Mouse (Mus musculus) forebrain, embryonic 10.5 days (tissue): ENCODE measurements at regions not wholly inside any gene's neighbourhood (a gene's known extent, or its start where the extent isn't known, plus 50 kb on each side); places are given as distances from the start of the nearest gene placed in this dataset.
"Not testable (repeated sequence)": the region's sequence is repeated elsewhere in the genome, so short reads cannot be mapped to it uniquely, and the experiment has no call there.

Experiments used
- DNase-seq: peaks from one replicate; pipeline ENCODE4 v3.0.0-alpha.2; 2017; ENCODE audit warnings: low spot score; ENCODE audit errors: extremely low spot score
- H3K27ac ChIP-seq: fragments of 300-500 bp; sonication (generic); 2 replicates; pipeline ENCODE4 v1.5.1; 2016; ENCODE audit warnings: mild to moderate bottlenecking
- H3K27me3 ChIP-seq: fragments of 300-500 bp; sonication (generic); 2 replicates; pipeline ENCODE4 v1.6.1; 2016; ENCODE audit warnings: mild to moderate bottlenecking; ENCODE audit not compliant: poor library complexity, severe bottlenecking
- H3K36me3 ChIP-seq: fragments of 300-500 bp; sonication (generic); replicated peaks from 2 replicates; pipeline ENCODE4 v1.6.1; 2016; ENCODE audit warnings: mild to moderate bottlenecking, moderate library complexity
- H3K4me1 ChIP-seq: fragments of 300-500 bp; sonication (generic); 2 replicates; pipeline ENCODE4 v1.6.1; 2016
- H3K4me3 ChIP-seq: fragments of 300-500 bp; sonication (generic); 2 replicates; pipeline ENCODE4 v1.5.1; 2016; ENCODE audit warnings: mild to moderate bottlenecking, moderate library complexity
- H3K9me3 ChIP-seq: fragments of 300-500 bp; sonication (generic); 2 replicates; pipeline ENCODE4 v1.6.1; 2016; ENCODE audit warnings: mild to moderate bottlenecking, moderate library complexity
- WGBS: fragments of 180-500 bp; shearing (Covaris S2); methylation state at CpG from one replicate; pipeline ENCODE4 v1.1.7; 2016; 5-methylcytosine and 5-hydroxymethylcytosine counted together

DNA sequence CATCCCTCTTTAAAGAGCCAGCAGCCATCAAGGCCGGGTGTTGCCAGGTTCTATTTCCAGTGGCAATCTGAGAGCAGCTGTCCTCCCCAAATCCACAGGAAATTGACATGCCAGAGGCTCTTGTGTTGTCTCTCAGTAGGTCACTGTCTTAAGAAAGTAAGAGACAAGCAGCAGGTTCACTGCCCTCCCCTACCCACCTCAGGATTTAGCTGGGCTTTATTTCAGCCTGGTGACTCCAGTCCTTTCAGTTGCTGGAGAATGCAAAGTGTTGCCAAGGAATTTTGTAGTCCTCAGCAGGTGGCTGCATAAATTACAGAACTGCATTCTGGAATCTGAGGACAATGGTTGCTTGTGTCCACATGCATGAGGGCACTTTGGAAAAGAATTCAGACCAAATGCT, 278.3 kb upstream of the Tbl1xr1 start:
- Histone ChIP-seq H3K27ac (peak overlapping the region; percentile 75), H3K4me1 (peaks cover 16% of the 10 kb centered on the region), H3K27me3 (no peaks in the 10 kb centered on the region), H3K9me3 (no peaks in the 10 kb centered on the region), H3K4me3 (no peak overlapping the region), H3K36me3 (no peaks in the 10 kb centered on the region)
- peak; percentile 30 for DNase-seq
- WGBS: 5% methylated on average over 1 of the region's 1 CpGs

- DNase-seq, H3K27ac ChIP-seq, H3K27me3 ChIP-seq, H3K36me3 ChIP-seq, H3K4me1 ChIP-seq, H3K9me3 ChIP-seq, H3K4me3 ChIP-seq: not testable (repeated sequence)
- WGBS: 82% methylated on average over 2 of the region's 2 CpGs
These were observed 272.6 kb upstream of the Tbl1xr1 start for GRCm38 (mm10) chr3:21803886-21804285.

GRCm38 (mm10) chr3:21806494-21807157, 269.8 kb upstream of the Tbl1xr1 start:
- Histone ChIP-seq H3K36me3 (no peaks in the 10 kb centered on the region), H3K27ac (no peak overlapping the region), H3K27me3 (no peaks in the 10 kb centered on the region), H3K9me3 (no peaks in the 10 kb centered on the region), H3K4me1 (peaks cover 28% of the 10 kb centered on the region), H3K4me3 (no peak overlapping the region)
- WGBS: 85% methylated on average over 2 of the region's 2 CpGs
- DNase-seq: no peak

GRCm38 (mm10) chr3:21808539-21808938, 267.9 kb upstream of the Tbl1xr1 start:
- H3K4me1 ChIP-seq: peaks cover 28% of the 10 kb centered on the region
- WGBS: 48% methylated on average over 2 of the region's 2 CpGs
- H3K27ac ChIP-seq: no peak overlapping the region
- no peaks in the 10 kb centered on the region for H3K27me3 ChIP-seq
- H3K4me3 ChIP-seq: no peak overlapping the region
- no peak for DNase-seq
- H3K9me3 ChIP-seq: no peaks in the 10 kb centered on the region
- no peaks in the 10 kb centered on the region for H3K36me3 ChIP-seq

DNA sequence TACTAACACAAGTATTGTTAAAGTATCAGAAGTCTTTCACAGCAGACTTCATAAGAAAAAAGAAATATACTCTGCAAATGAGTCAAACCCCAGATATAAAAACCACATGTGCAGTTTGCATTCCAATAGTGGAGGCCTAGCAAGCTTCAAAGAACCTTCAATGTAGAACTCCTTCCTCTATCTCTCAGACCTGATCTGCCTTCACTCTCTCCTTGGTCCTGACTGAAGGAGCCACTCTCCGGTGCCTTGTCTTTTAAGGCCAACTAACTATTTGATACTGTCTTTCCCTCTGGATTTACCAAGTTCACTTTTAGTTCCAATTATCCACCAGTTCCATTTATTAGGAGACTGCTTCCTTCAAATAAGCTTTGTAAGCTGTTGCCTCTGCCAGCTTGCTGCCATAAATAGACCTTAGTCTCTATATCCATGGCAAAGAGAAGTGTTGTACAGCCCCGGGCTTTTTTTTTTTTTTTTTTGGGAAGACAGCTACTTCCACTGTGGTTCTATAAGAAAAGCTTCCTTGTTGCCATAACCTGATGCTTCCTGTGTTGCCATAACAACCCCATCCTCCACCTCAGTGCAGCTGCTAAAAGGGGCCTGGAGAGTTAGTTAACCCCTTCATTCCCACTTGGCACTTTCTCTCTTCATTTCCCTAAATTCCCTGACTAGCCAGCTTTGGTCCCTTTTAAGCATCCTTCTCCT, 266.5 kb upstream of the Tbl1xr1 start:
- Histone ChIP-seq H3K9me3 (no peaks in the 10 kb centered on the region), H3K4me3 (no peak overlapping the region), H3K27me3 (no peaks in the 10 kb centered on the region), H3K27ac (peak overlapping the region; percentile 78), H3K4me1 (peaks cover 28% of the 10 kb centered on the region), H3K36me3 (no peaks in the 10 kb centered on the region)
- DNase-seq: peak; percentile 56
- WGBS: 11% methylated on average over 2 of the region's 2 CpGs

DNA sequence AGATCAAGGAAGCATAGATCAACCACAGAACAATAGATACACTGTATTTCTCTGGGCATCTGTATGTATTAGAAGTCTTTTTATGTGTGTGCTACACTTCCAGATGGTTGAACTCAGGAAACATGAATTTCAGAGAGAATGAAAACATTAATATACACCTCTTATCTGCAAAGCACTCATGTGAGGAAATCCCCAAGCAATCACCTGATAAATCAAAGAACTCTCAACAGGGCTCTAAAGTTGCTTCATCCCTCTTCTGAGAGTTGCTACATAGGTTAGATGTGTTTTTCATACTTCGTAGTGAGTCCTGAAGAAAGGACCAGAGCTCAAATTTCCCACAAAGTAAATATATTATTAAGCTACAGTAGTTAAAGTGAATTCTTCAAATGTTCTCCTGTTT, 263.1 kb upstream of the Tbl1xr1 start:
- no peaks in the 10 kb centered on the region for H3K27me3 ChIP-seq
- 88% methylated on average over 1 of the region's 1 CpGs for WGBS
- H3K4me3 ChIP-seq: no peak overlapping the region
- H3K36me3 ChIP-seq: no peaks in the 10 kb centered on the region
- no peak for DNase-seq
- no peak overlapping the region for H3K27ac ChIP-seq
- peaks cover 36% of the 10 kb centered on the region for H3K4me1 ChIP-seq
- H3K9me3 ChIP-seq: no peaks in the 10 kb centered on the region

- Histone ChIP-seq H3K4me1 (peaks cover 13% of the 10 kb centered on the region; the same call in 1 of the 2 replicates), H3K9me3 (no peaks in the 10 kb centered on the region), H3K27me3 (no peaks in the 10 kb centered on the region), H3K4me3 (no peak overlapping the region), H3K36me3 (no peaks in the 10 kb centered on the region), H3K27ac (no peak overlapping the region)
- DNase-seq: no peak
- WGBS: 63% methylated on average over 4 of the region's 4 CpGs
These were observed 259.2 kb upstream of the Tbl1xr1 start for GRCm38 (mm10) chr3:21816968-21817858.

GRCm38 (mm10) chr3:21819030-21819429, 257.4 kb upstream of the Tbl1xr1 start:
- Histone ChIP-seq H3K4me3 (no peak overlapping the region), H3K9me3 (no peaks in the 10 kb centered on the region), H3K36me3 (no peaks in the 10 kb centered on the region), H3K27me3 (no peaks in the 10 kb centered on the region), H3K4me1 (peaks cover 22% of the 10 kb centered on the region), H3K27ac (no peak overlapping the region)
- DNase-seq: no peak
- WGBS: 63% methylated on average over 4 of the region's 4 CpGs

- no peak for DNase-seq
- WGBS: 87% methylated on average over 3 of the region's 3 CpGs
- no peak overlapping the region for H3K27ac ChIP-seq
- H3K9me3 ChIP-seq: no peaks in the 10 kb centered on the region
- H3K4me1 ChIP-seq: peaks cover 27% of the 10 kb centered on the region
- no peaks in the 10 kb centered on the region for H3K27me3 ChIP-seq
- no peaks in the 10 kb centered on the region for H3K36me3 ChIP-seq
- no peak overlapping the region for H3K4me3 ChIP-seq
These were observed 256.3 kb upstream of the Tbl1xr1 start for GRCm38 (mm10) chr3:21820051-21820598.

DNA sequence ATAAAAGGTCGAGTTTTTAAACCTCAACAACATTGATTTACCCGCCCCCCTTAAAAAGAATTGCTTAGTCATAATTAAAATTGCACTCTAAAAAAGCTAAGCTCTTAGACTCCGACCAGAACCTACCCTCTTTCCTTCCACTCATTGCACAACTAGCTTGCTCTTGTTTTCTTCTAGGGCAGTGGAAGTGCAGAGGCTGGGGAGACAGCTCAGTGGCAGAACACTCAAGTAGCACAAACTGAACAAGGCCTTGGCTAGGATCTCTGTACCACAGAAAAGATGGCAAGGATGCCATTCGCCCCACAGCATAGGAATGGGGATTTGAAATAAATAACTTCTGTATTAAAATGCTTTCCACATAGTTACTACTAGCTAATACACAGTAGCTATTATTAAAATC, 253.8 kb upstream of the Tbl1xr1 start:
- no peaks in the 10 kb centered on the region for H3K9me3 ChIP-seq
- H3K4me3 ChIP-seq: no peak overlapping the region
- no peaks in the 10 kb centered on the region for H3K27me3 ChIP-seq
- 81% methylated on average over 4 of the region's 4 CpGs for WGBS
- DNase-seq: no peak
- no peak overlapping the region for H3K27ac ChIP-seq
- H3K4me1 ChIP-seq: peaks cover 18% of the 10 kb centered on the region
- no peaks in the 10 kb centered on the region for H3K36me3 ChIP-seq

- no peak for DNase-seq
- Histone ChIP-seq H3K9me3 (no peaks in the 10 kb centered on the region), H3K4me1 (peaks cover 18% of the 10 kb centered on the region), H3K27me3 (no peaks in the 10 kb centered on the region), H3K4me3 (no peak overlapping the region), H3K27ac (no peak overlapping the region), H3K36me3 (no peaks in the 10 kb centered on the region)
- 81% methylated on average over 4 of the region's 4 CpGs for WGBS
These were observed 253.1 kb upstream of the Tbl1xr1 start for GRCm38 (mm10) chr3:21823331-21823730.

GRCm38 (mm10) chr3:21824101-21824880, 252.2 kb upstream of the Tbl1xr1 start:
- no peak for DNase-seq
- 59% methylated on average over 8 of the region's 8 CpGs for WGBS
- no peaks in the 10 kb centered on the region for H3K9me3 ChIP-seq
- H3K27ac ChIP-seq: no peak overlapping the region
- no peaks in the 10 kb centered on the region for H3K27me3 ChIP-seq
- peaks cover 18% of the 10 kb centered on the region for H3K4me1 ChIP-seq
- no peak overlapping the region for H3K4me3 ChIP-seq
- H3K36me3 ChIP-seq: no peaks in the 10 kb centered on the region
